Mouse (Mus musculus): ENCODE data around the gene Ptprd. TPM values are rescaled to one million over a fixed set of nuclear protein-coding genes. Genes with fewer than 3 reads are reported as not detected.

Ptprd gene
- polyA plus RNA-seq, 1 experiment from 2014 or later: 14.0 TPM

DNA sequence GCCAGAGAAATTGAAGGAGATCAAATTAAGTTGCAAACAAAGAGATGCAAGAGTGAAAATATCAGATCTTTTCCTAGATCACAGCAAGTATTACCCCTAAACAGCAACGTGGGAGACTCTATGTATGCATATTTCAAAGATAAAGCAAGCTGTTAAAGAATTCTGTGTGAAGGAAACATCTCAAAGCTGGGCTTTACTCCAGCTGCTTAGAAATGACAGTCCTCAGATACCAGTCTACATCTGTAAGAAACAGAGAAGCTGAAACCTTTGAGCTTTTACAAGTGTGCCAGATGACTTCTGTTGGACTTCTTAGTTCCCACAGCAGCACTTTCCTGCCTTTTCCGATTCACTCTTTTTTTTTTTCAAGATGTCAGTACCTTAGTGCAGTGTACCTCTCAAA lies 2249.9 kb downstream of the Ptprd start:
- Histone ChIP-seq H3K9ac (ENCODE audit: low read length) (no peak overlapping the region), H3K27me3 (ENCODE audit: control insufficient read depth, insufficient read depth, low read depth, low read length) (no peaks in the 10 kb centered on the region), H3K4me1 (replicated peaks; ENCODE audit: control insufficient read depth, insufficient read depth, low read length) (peaks cover 2% of the 10 kb centered on the region), H3K9me3 (ENCODE audit: control insufficient read depth, low read length) (no peaks in the 10 kb centered on the region), H3K27ac (ENCODE audit: low read length) (peak overlapping the region; percentile 56), H3K4me3 (ENCODE audit: low read length) (no peak overlapping the region), H3K4me2 (ENCODE audit: low read depth, low read length) (no peak overlapping the region), H3K36me3 (ENCODE audit: control insufficient read depth, insufficient read depth, low read length) (no peaks in the 10 kb centered on the region)
- WGBS: 23% methylated on average over 2 of the region's 2 CpGs
- ATAC-seq (ENCODE audit: low read depth): peak; percentile 53

DNA sequence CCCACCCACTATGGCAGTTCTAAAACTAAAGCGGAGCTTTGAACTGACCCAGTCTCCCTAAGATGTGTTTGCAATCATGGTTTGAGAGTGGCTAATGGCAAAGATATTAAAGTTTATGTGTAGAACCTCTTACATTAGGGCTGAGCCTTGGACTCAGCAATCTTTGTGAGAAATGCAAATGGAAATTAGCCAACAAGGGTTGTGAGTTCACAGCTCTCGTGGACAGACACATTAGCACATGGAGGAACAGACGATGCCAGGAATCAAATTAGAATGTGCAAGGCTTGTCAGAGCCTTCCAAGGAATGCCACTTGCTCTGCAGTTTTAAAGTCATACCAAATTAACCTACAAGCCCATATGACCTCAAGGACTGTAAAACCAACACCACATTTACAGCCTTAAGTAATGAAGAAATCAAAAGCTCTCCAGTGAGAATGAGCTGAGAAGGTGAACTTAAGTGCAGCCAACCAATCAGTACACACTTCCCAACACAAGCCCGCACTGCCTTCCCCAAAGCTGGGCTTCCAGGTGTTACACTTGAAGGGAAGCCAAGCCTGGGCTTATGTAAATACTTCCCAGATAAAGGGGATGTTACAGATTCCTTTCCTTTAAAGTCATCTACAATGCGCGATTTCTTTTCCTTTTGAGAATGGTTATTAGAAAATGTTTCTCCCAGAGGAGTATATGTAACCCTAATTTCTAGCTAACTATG lies 2258.3 kb downstream of the Ptprd start:
- H3K27ac ChIP-seq (ENCODE audit: low read length): peak overlapping the region; percentile 28; the same call in 1 of the 2 replicates
- 29% methylated on average over 6 of the region's 6 CpGs for whole genome bisulfite sequencing
- no peaks in the 10 kb centered on the region for H3K27me3 ChIP-seq (ENCODE audit: control insufficient read depth, insufficient read depth, low read depth, low read length)
- H3K36me3 ChIP-seq (ENCODE audit: control insufficient read depth, insufficient read depth, low read length): no peaks in the 10 kb centered on the region
- H3K4me2 ChIP-seq (ENCODE audit: low read depth, low read length): no peak overlapping the region
- peak; percentile 97 for ATAC-seq (ENCODE audit: low read depth)
- H3K4me1 ChIP-seq (replicated peaks; ENCODE audit: control insufficient read depth, insufficient read depth, low read length): peaks cover 10% of the 10 kb centered on the region
- H3K9me3 ChIP-seq (ENCODE audit: control insufficient read depth, low read length): no peaks in the 10 kb centered on the region
- H3K9ac ChIP-seq (ENCODE audit: low read length): no peak overlapping the region
- no peak overlapping the region for H3K4me3 ChIP-seq (ENCODE audit: low read length)

DNA sequence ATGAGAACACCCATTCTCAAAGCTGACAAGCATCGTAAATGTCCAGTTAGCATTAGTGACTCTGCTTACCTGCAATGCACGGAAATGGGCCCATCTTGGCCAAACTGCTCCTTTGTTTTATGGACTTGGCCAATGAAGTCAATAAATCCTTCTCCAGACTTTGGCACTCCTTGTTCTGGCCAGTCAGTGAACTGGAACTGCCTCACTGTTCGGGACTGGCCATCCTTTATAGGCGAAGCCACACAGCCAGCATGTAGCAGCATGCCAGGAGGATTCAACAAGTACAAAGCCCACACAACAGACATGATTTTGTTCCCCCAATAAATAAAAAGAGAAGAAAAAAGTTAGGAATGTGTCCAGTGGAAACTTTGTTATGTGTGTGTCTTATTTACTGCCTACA lies 2261.2 kb downstream of the Ptprd start:
- no peaks in the 10 kb centered on the region for H3K9me3 ChIP-seq (ENCODE audit: control insufficient read depth, low read length)
- no peak overlapping the region for H3K9ac ChIP-seq (ENCODE audit: low read length)
- H3K4me1 ChIP-seq (replicated peaks; ENCODE audit: control insufficient read depth, insufficient read depth, low read length): peaks cover 10% of the 10 kb centered on the region
- H3K27ac ChIP-seq (ENCODE audit: low read length): no peak overlapping the region
- ATAC-seq (ENCODE audit: low read depth): no peak
- no peaks in the 10 kb centered on the region for H3K36me3 ChIP-seq (ENCODE audit: control insufficient read depth, insufficient read depth, low read length)
- no peak overlapping the region for H3K4me2 ChIP-seq (ENCODE audit: low read depth, low read length)
- 88% methylated on average over 4 of the region's 4 CpGs for WGBS
- H3K27me3 ChIP-seq (ENCODE audit: control insufficient read depth, insufficient read depth, low read depth, low read length): no peaks in the 10 kb centered on the region
- H3K4me3 ChIP-seq (ENCODE audit: low read length): no peak overlapping the region

DNA sequence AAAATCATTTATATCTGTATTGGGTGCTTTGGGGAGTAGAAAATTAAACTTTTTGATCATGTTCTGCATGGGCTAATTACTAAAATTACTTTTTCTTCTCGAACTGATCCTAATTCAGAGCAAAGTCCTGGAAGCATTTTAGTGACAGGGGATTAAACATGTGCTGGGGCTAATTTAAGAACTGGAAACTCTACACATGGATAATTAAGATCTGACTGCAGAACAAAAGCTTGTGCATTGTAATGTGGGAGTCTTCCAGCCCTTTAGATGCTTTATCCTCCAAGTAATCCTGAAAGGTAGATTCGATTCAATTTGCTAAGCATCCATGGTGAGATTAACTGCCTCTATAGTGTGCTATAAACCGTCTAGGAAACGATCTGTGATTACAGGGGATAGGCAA lies 2316.9 kb downstream of the Ptprd start:
- H3K27ac ChIP-seq (ENCODE audit: low read length): no peak overlapping the region
- no peaks in the 10 kb centered on the region for H3K4me1 ChIP-seq (replicated peaks; ENCODE audit: control insufficient read depth, insufficient read depth, low read length)
- no peaks in the 10 kb centered on the region for H3K27me3 ChIP-seq (ENCODE audit: control insufficient read depth, insufficient read depth, low read depth, low read length)
- ATAC-seq (ENCODE audit: low read depth): no peak
- H3K9ac ChIP-seq (ENCODE audit: low read length): no peak overlapping the region
- H3K36me3 ChIP-seq (ENCODE audit: control insufficient read depth, insufficient read depth, low read length): no peaks in the 10 kb centered on the region
- 79% methylated on average over 4 of the region's 4 CpGs for WGBS
- no peak overlapping the region for H3K4me2 ChIP-seq (ENCODE audit: low read depth, low read length)
- H3K9me3 ChIP-seq (ENCODE audit: control insufficient read depth, low read length): no peaks in the 10 kb centered on the region
- H3K4me3 ChIP-seq (ENCODE audit: low read length): no peak overlapping the region

Small RNA genes lying within 50 kb of the gene (microRNA-seq; reads per million reads assigned to microRNA genes)
- gene Gm23159: not detected

Measured in lung, embryonic 16.5 days (tissue).